Mouse (Mus musculus): ENCODE measurements around the gene Map3k9.

GRCm38 (mm10) chr12:81748021-81748576, 32.9 kb downstream of the Map3k9 start:
- peak; percentile 69; the same call in 1 of the 2 replicates for TF ChIP-seq MAFK (IDR thresholded peaks at IDR 0.05; ENCODE audit: insufficient read depth, low read depth, low read length)
- TF ChIP-seq HCFC1 (IDR thresholded peaks at IDR 0.05; ENCODE audit: borderline replicate concordance, insufficient read depth, low read length) = no peak

All from ES-E14 (cell line).